Mouse (Mus musculus): ENCODE results near the gene BC052040.

DNA sequence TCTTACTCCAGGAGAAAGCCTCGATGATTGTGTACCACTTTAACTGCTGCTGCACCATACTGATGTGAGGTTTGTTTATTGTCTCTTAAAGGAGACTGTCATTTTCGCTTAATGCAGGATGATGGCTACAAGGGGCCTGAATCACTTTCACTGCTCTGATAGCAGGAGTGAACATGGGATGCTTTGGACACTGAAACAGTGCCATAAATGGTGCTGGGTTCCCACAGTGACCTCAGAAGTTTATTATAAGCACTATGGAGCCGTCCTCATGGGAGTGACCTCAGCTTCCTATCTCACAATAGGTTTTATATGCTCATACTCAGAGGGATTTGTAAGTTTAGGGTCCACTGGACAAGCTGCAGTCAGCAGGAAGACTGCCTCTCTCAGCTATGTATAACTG, 149.7 kb downstream of the BC052040 start:
- TF ChIP-seq POLR2A (IDR thresholded peaks at IDR 0.05; ENCODE audit: low read depth, low read length) (no peak), CTCF (IDR thresholded peaks at IDR 0.05; ENCODE audit: extremely low read depth, insufficient read length, insufficient replicate concordance, low read depth, low read length) (no peak)
